Mouse (Mus musculus): ENCODE data around the gene Atg7.

GRCm38 (mm10) chr6:114648352-114649030 lies 5.6 kb downstream of the Atg7 start:
- no peak for TF ChIP-seq CTCF (IDR thresholded peaks at IDR 0.05; ENCODE audit: extremely low read depth, insufficient read length, insufficient replicate concordance, low read depth, low read length)
- TF ChIP-seq POLR2A (IDR thresholded peaks at IDR 0.05; ENCODE audit: low read depth, low read length): no peak

Data from small intestine, adult 2 months (tissue).